Mouse (Mus musculus) kidney, adult 18-20 months (tissue): ENCODE results near the gene Vwa3a.

Experiments used
- DNase-seq: peaks from one replicate; pipeline ENCODE4 v3.0.0; 2021

The Vwa3a gene

GRCm38 (mm10) chr7:120748478-120748877 is 9.4 kb downstream of the Vwa3a start:
- DNase-seq: no peak

- DNase-seq: no peak
Measured at GRCm38 (mm10) chr7:120751330-120751729, 12.2 kb downstream of the Vwa3a start.

GRCm38 (mm10) chr7:120751906-120752305 is 12.8 kb downstream of the Vwa3a start:
- DNase-seq: no peak

GRCm38 (mm10) chr7:120754671-120755070 is 15.6 kb downstream of the Vwa3a start:
- DNase-seq: peak; percentile 83

- no peak for DNase-seq
Measured at GRCm38 (mm10) chr7:120767369-120767768, 28.3 kb downstream of the Vwa3a start.

- no peak for DNase-seq
Measured at GRCm38 (mm10) chr7:120771389-120771788, 32.3 kb downstream of the Vwa3a start.

- DNase-seq: no peak
Measured at GRCm38 (mm10) chr7:120778012-120778411, 38.9 kb downstream of the Vwa3a start.

- DNase-seq: no peak
Measured at GRCm38 (mm10) chr7:120795544-120795943, 56.4 kb downstream of the Vwa3a start.

GRCm38 (mm10) chr7:120796369-120796768 is 57.3 kb downstream of the Vwa3a start:
- DNase-seq: no peak

GRCm38 (mm10) chr7:120803268-120803667 is 64.2 kb downstream of the Vwa3a start:
- DNase-seq: no peak

GRCm38 (mm10) chr7:120809705-120810104 is 70.6 kb downstream of the Vwa3a start:
- DNase-seq: no peak

- DNase-seq: no peak
Measured at GRCm38 (mm10) chr7:120811834-120812415, 72.8 kb downstream of the Vwa3a start, which contains the start of gene Gm5737. Gm5737 (plus strand) TSS chr7:120812365.

- DNase-seq: no peak
Measured at GRCm38 (mm10) chr7:120817552-120817951, 78.4 kb downstream of the Vwa3a start.

- no peak for DNase-seq
Measured at GRCm38 (mm10) chr7:120819386-120819785, 80.3 kb downstream of the Vwa3a start.

- DNase-seq: peak; percentile 68
Measured at GRCm38 (mm10) chr7:120823248-120823647, 84.1 kb downstream of the Vwa3a start.

GRCm38 (mm10) chr7:120825097-120825496 is 86.0 kb downstream of the Vwa3a start:
- no peak for DNase-seq

- peak; percentile 34 for DNase-seq
Measured at GRCm38 (mm10) chr7:120826408-120826807, 87.3 kb downstream of the Vwa3a start.

- DNase-seq: peak; percentile 84
Measured at GRCm38 (mm10) chr7:120830431-120831381, 91.6 kb downstream of the Vwa3a start.

GRCm38 (mm10) chr7:120834426-120834825 is 95.3 kb downstream of the Vwa3a start:
- no peak for DNase-seq

- DNase-seq: peak; percentile 76
Measured at GRCm38 (mm10) chr7:120834863-120835372, 95.8 kb downstream of the Vwa3a start.

GRCm38 (mm10) chr7:120835449-120836359 is 96.6 kb downstream of the Vwa3a start:
- DNase-seq: peak; percentile 99

- DNase-seq: no peak
Measured at GRCm38 (mm10) chr7:120836361-120836760, 97.2 kb downstream of the Vwa3a start.
